Mouse (Mus musculus) myocyte (in vitro differentiated cells): Measurements from ENCODE around the gene Sirt3.

Source experiments
- CEBPB ChIP-seq: IDR thresholded peaks from 2 replicates; pipeline ENCODE4 v1.6.1; 2011; ENCODE audit warnings: mild to moderate bottlenecking, moderate library complexity; ENCODE audit not compliant: poor library complexity, insufficient read depth, severe bottlenecking
- MAX ChIP-seq: IDR thresholded peaks from one replicate; pipeline ENCODE4 v1.6.1; 2011; ENCODE audit warnings: low read depth, mild to moderate bottlenecking, control low read depth
- MYOD1 ChIP-seq, 3 experiments: IDR thresholded peaks; one replicate each; pipeline ENCODE4 v1.6.1; 2011; ENCODE audit warnings: control low read depth in 2 of 3, low read depth in 2 of 3, mild to moderate bottlenecking in 2 of 3, moderate library complexity in 1 of 3; ENCODE audit not compliant: insufficient read length in 2 of 3, control insufficient read depth in 1 of 3
- MYOG ChIP-seq, 3 experiments: IDR thresholded peaks; one replicate each; pipeline ENCODE4 v1.6.1; 2011; ENCODE audit warnings: control low read depth in 2 of 3, low read depth in 2 of 3, mild to moderate bottlenecking in 2 of 3; ENCODE audit not compliant: insufficient read length in 2 of 3, control insufficient read depth in 1 of 3, insufficient read depth in 1 of 3
- POLR2A ChIP-seq: IDR thresholded peaks from one replicate; pipeline ENCODE4 v1.6.1; 2011; ENCODE audit warnings: low read depth, mild to moderate bottlenecking, control low read depth, moderate library complexity; ENCODE audit not compliant: insufficient read length
- POLR2AphosphoS2 ChIP-seq: IDR thresholded peaks from one replicate; pipeline ENCODE4 v1.6.1; 2011; ENCODE audit warnings: low read depth, control low read depth; ENCODE audit not compliant: insufficient read length
- REST ChIP-seq: IDR thresholded peaks from one replicate; pipeline ENCODE4 v1.6.1; 2011; ENCODE audit warnings: mild to moderate bottlenecking, control low read depth, moderate library complexity; ENCODE audit not compliant: insufficient read depth, insufficient read length
- TCF12 ChIP-seq: IDR thresholded peaks from one replicate; pipeline ENCODE4 v1.6.1; 2011; ENCODE audit warnings: mild to moderate bottlenecking, control low read depth; ENCODE audit not compliant: poor library complexity, insufficient read depth, severe bottlenecking
- USF1 ChIP-seq: IDR thresholded peaks from one replicate; pipeline ENCODE4 v1.6.1; 2011; ENCODE audit warnings: low read depth, mild to moderate bottlenecking, control low read depth, moderate library complexity

- TF ChIP-seq POLR2A (no peak), CEBPB (no peak), MYOG (IDR thresholded peaks at IDR 0.05; ENCODE audit: control insufficient read depth in 1 of 3, insufficient read depth in 1 of 3, insufficient read length in 2 of 3, low read depth in 2 of 3) (no peak), MYOD1 (IDR thresholded peaks at IDR 0.05; ENCODE audit: control insufficient read depth in 1 of 3, insufficient read length in 2 of 3, low read depth in 2 of 3) (no peak), USF1 (no peak), POLR2AphosphoS2 (no peak), MAX (no peak), REST (no peak), TCF12 (no peak)
Measured at GRCm38 (mm10) chr7:140894611-140895010, 12.5 kb upstream of the Sirt3 start.
